Mouse (Mus musculus): ENCODE results near the gene Mmp23. TPM values are rescaled to one million over a fixed set of nuclear protein-coding genes. Genes with fewer than 3 reads are reported as not detected.
"Not testable (repeated sequence)": the region's sequence is repeated elsewhere in the genome, so short reads cannot be mapped to it uniquely, and the experiment has no call there.

Gene Mmp23
- polyA plus RNA-seq, 1 experiment from 2014 or later, result 73.0 TPM

GRCm38 (mm10) chr4:155675991-155676390, 22.8 kb upstream of the Mmp23 start:
- WGBS, result 64% methylated on average over 2 of the region's 2 CpGs
- no peak for ATAC-seq (ENCODE audit: extremely low read depth, insufficient number of reproducible peaks, low FRiP score, low TSS enrichment)
- Histone ChIP-seq H3K4me3 (no peak overlapping the region), H3K9me3 (no peaks in the 10 kb centered on the region), H3K27ac (replicated peaks) (no peak overlapping the region), H3K9ac (no peak overlapping the region), H3K4me2 (no peak overlapping the region), H3K4me1 (no peaks in the 10 kb centered on the region), H3K36me3 (no peaks in the 10 kb centered on the region), H3K27me3 (replicated peaks) (no peaks in the 10 kb centered on the region)

GRCm38 (mm10) chr4:155672082-155672481, 18.9 kb upstream of the Mmp23 start:
- Histone ChIP-seq H3K36me3 (no peaks in the 10 kb centered on the region), H3K27me3 (replicated peaks) (no peaks in the 10 kb centered on the region), H3K4me3 (no peak overlapping the region), H3K9me3 (no peaks in the 10 kb centered on the region), H3K27ac (replicated peaks) (no peak overlapping the region), H3K4me1 (peaks cover 12% of the 10 kb centered on the region), H3K4me2 (no peak overlapping the region), H3K9ac (no peak overlapping the region)
- WGBS, result 43% methylated on average over 2 of the region's 2 CpGs
- no peak for ATAC-seq (ENCODE audit: extremely low read depth, insufficient number of reproducible peaks, low FRiP score, low TSS enrichment)

DNA sequence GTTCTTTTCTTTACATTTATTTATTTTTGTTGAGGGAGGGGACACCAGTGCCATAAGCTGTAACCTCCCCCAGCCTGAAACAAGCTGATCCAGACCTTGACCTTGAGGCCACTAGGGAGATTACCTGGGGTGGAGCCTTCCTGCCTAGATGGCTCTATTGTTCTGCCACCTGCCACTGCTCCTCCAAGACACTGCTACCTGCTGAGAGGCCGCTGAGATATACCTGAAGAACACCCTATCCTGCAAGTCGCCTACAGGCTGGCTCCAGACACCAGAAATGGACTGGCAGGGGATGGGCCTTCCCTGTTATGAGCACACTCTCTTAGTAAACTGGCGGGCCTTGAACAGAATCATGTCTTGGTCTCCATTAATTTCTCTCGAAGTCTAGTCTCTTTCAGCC, 17.1 kb upstream of the Mmp23 start:
- H3K36me3 ChIP-seq; H3K4me2 ChIP-seq; ATAC-seq (ENCODE audit: extremely low read depth, insufficient number of reproducible peaks, low FRiP score, low TSS enrichment); H3K9me3 ChIP-seq; H3K9ac ChIP-seq; H3K27ac ChIP-seq (replicated peaks); H3K27me3 ChIP-seq (replicated peaks): not testable (repeated sequence)
- peaks cover 12% of the 10 kb centered on the region for H3K4me1 ChIP-seq
- peak overlapping the region; percentile 71; the same call in 1 of the 2 replicates for H3K4me3 ChIP-seq
- 70% methylated on average over 4 of the region's 4 CpGs for WGBS

GRCm38 (mm10) chr4:155669598-155670075, 16.5 kb upstream of the Mmp23 start:
- Histone ChIP-seq H3K36me3 (peaks cover 10% of the 10 kb centered on the region; the same call in 1 of the 2 replicates), H3K4me3 (peak overlapping the region; percentile 71), H3K4me2 (peak overlapping the region; percentile 83), H3K4me1 (peaks cover 12% of the 10 kb centered on the region), H3K9me3 (no peaks in the 10 kb centered on the region), H3K9ac (peak overlapping the region; percentile 86), H3K27ac (replicated peaks) (peak overlapping the region; percentile 46), H3K27me3 (replicated peaks) (no peaks in the 10 kb centered on the region)
- no peak; the same call in none of the 2 replicates for ATAC-seq (ENCODE audit: extremely low read depth, insufficient number of reproducible peaks, low FRiP score, low TSS enrichment)
- WGBS, result 2% methylated on average over 8 of the region's 8 CpGs

- no peaks in the 10 kb centered on the region for H3K27me3 ChIP-seq (replicated peaks)
- peak within 1 kb of the TSS; percentile 86 for H3K9ac ChIP-seq
- H3K4me2 ChIP-seq, result peak within 1 kb of the TSS; percentile 83
- ATAC-seq (ENCODE audit: extremely low read depth, insufficient number of reproducible peaks, low FRiP score, low TSS enrichment), result peak; percentile 98
- peaks cover 15% of the 10 kb centered on the region; the same call in 1 of the 2 replicates for H3K36me3 ChIP-seq
- whole genome bisulfite sequencing, result under 1% methylated on average over 73 of the region's 73 CpGs
- peak within 1 kb of the TSS; percentile 46 for H3K27ac ChIP-seq (replicated peaks)
- H3K4me1 ChIP-seq, result peaks cover 12% of the 10 kb centered on the region
- H3K9me3 ChIP-seq, result no peaks in the 10 kb centered on the region
- peak within 1 kb of the TSS; percentile 71 for H3K4me3 ChIP-seq
These were observed 15.8 kb upstream of the Mmp23 start, which contains the start of gene Mib2 for GRCm38 (mm10) chr4:155668689-155669597. TSS of gene Mib2 (minus strand) at chr4:155669198.

GRCm38 (mm10) chr4:155666903-155667302, 13.7 kb upstream of the Mmp23 start:
- Histone ChIP-seq H3K9me3 (no peaks in the 10 kb centered on the region), H3K4me3 (no peak overlapping the region), H3K27ac (replicated peaks) (no peak overlapping the region), H3K9ac (no peak overlapping the region), H3K27me3 (replicated peaks) (no peaks in the 10 kb centered on the region), H3K4me1 (peaks cover 21% of the 10 kb centered on the region), H3K36me3 (peaks cover 18% of the 10 kb centered on the region; the same call in 1 of the 2 replicates), H3K4me2 (no peak overlapping the region)
- ATAC-seq (ENCODE audit: extremely low read depth, insufficient number of reproducible peaks, low FRiP score, low TSS enrichment), result no peak

- H3K4me2 ChIP-seq, result no peak overlapping the region
- peak overlapping the region; percentile 38; the same call in 1 of the 2 replicates for H3K9ac ChIP-seq
- H3K9me3 ChIP-seq, result no peaks in the 10 kb centered on the region
- H3K4me3 ChIP-seq, result no peak overlapping the region
- peaks cover 56% of the 10 kb centered on the region for H3K36me3 ChIP-seq
- ATAC-seq (ENCODE audit: extremely low read depth, insufficient number of reproducible peaks, low FRiP score, low TSS enrichment), result no peak; the same call in 1 of the 2 replicates
- no peak overlapping the region; the same call in 1 of the 2 replicates for H3K27ac ChIP-seq (replicated peaks)
- peaks cover 23% of the 10 kb centered on the region for H3K4me1 ChIP-seq
- peaks cover 13% of the 10 kb centered on the region; the same call in 1 of the 2 replicates for H3K27me3 ChIP-seq (replicated peaks)
- WGBS, result 49% methylated on average over 12 of the region's 12 CpGs
These were observed 7.5 kb upstream of the Mmp23 start for GRCm38 (mm10) chr4:155660641-155661040.

GRCm38 (mm10) chr4:155658961-155659360, 5.8 kb upstream of the Mmp23 start:
- peaks cover 39% of the 10 kb centered on the region for H3K4me1 ChIP-seq
- peaks cover 30% of the 10 kb centered on the region for H3K27me3 ChIP-seq (replicated peaks)
- peaks cover 48% of the 10 kb centered on the region for H3K36me3 ChIP-seq
- no peaks in the 10 kb centered on the region for H3K9me3 ChIP-seq
- no peak overlapping the region for H3K27ac ChIP-seq (replicated peaks)
- 85% methylated on average over 10 of the region's 10 CpGs for WGBS
- no peak overlapping the region for H3K4me3 ChIP-seq
- no peak overlapping the region for H3K4me2 ChIP-seq
- H3K9ac ChIP-seq, result no peak overlapping the region
- no peak for ATAC-seq (ENCODE audit: extremely low read depth, insufficient number of reproducible peaks, low FRiP score, low TSS enrichment)

DNA sequence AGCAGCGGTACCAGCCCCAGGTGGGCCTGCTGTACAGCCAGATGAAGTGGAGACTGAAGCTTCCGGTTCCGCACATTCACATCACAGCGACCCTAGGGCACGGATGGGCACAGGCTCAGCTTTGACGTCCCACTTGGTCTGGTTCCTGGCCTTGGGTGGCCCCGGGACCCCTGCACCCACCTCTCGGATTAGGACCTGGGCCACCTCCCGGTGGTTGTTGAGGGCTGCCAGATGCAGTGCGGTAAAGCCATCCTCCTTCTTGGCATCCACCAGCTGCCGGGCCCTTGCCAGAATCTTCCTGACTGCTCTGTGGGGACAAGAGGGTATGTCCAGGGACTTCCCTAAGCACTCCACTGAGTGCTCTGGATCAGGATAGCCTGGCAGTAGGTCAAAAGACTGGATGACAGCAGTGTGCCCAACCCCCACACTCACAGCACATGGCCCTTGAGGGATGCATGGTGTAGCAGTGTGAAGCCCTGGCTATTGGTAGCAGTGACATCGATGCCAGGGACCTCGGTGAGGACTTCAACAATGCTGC, 3.1 kb upstream of the Mmp23 start:
- Histone ChIP-seq H3K36me3 (peaks cover 45% of the 10 kb centered on the region), H3K27ac (replicated peaks) (no peak overlapping the region), H3K4me3 (no peak overlapping the region), H3K27me3 (replicated peaks) (peaks cover 50% of the 10 kb centered on the region), H3K4me2 (no peak overlapping the region), H3K9ac (no peak overlapping the region), H3K9me3 (no peaks in the 10 kb centered on the region), H3K4me1 (peaks cover 56% of the 10 kb centered on the region)
- ATAC-seq (ENCODE audit: extremely low read depth, insufficient number of reproducible peaks, low FRiP score, low TSS enrichment), result no peak
- WGBS, result 84% methylated on average over 13 of the region's 13 CpGs

DNA sequence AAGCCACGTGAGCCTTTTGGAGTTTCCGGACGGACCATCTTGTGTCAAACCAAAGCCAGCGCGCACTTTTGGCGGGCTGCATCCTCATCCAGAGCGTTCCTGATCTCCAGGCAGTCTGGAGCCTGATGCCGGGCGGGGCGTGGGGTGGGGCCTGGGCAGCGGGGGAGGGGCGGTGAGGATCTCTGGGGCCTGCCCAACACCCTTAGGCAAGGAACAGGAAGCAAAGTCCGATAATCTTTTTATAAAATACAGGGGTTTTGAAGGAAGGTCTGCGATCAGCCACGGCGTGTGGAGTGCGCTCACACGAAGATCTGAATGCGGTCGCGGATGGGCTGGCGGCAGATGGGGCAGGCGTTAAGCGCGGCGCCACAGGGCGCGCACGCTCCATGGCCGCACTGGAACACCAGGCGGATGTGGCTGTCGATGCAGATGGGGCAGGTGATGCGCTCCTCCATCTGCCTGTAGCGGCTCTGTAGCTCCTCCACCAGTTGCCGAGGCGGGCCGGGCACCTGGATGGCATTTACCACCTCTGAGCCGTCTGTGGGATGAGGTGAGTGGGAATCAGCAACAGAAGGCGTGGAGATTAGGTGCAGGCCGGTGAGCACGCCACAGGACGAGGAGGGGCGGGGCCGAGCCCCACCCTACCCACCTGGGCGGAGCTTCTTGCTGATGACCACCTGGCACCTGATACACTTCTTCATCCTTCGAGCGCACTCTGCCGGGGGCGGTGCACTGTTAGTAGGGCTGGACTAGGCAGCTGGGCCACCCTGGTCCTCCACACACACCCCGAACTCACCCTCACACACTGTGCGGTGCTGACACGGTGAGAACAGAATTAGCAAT, 1.5 kb upstream of the Mmp23 start:
- peaks cover 50% of the 10 kb centered on the region for H3K4me1 ChIP-seq
- H3K4me2 ChIP-seq, result peak overlapping the region; percentile 80
- H3K36me3 ChIP-seq, result peaks cover 55% of the 10 kb centered on the region
- peaks cover 50% of the 10 kb centered on the region for H3K27me3 ChIP-seq (replicated peaks)
- ATAC-seq (ENCODE audit: extremely low read depth, insufficient number of reproducible peaks, low FRiP score, low TSS enrichment), result no peak
- no peaks in the 10 kb centered on the region for H3K9me3 ChIP-seq
- H3K27ac ChIP-seq (replicated peaks), result peak overlapping the region; percentile 88
- whole genome bisulfite sequencing, result 2% methylated on average over 52 of the region's 52 CpGs
- peak overlapping the region; percentile 58 for H3K4me3 ChIP-seq
- peak overlapping the region; percentile 81 for H3K9ac ChIP-seq

GRCm38 (mm10) chr4:155654183-155654455, 935 bp upstream of the Mmp23 start:
- under 1% methylated on average over 6 of the region's 6 CpGs for WGBS
- Histone ChIP-seq H3K4me2 (peak overlapping the region; percentile 80), H3K36me3 (peaks cover 56% of the 10 kb centered on the region), H3K9ac (peak overlapping the region; percentile 81), H3K4me1 (peaks cover 50% of the 10 kb centered on the region), H3K9me3 (no peaks in the 10 kb centered on the region), H3K4me3 (peak overlapping the region; percentile 58), H3K27me3 (replicated peaks) (peaks cover 50% of the 10 kb centered on the region), H3K27ac (replicated peaks) (peak overlapping the region; percentile 88)
- no peak for ATAC-seq (ENCODE audit: extremely low read depth, insufficient number of reproducible peaks, low FRiP score, low TSS enrichment)

Data from heart, embryonic 13.5 days (tissue).